Mouse (Mus musculus) induced T-regulatory cell, adult 2 months (primary cell): ENCODE data around the gene Otop1.

Experiments
- DNase-seq: peaks from one replicate; pipeline ENCODE4 v3.0.0-alpha.2; 2012; ENCODE audit warnings: low read depth

Otop1 gene

GRCm38 (mm10) chr5:38301761-38302411 is 26.1 kb downstream of the Otop1 start:
- no peak for DNase-seq

DNA sequence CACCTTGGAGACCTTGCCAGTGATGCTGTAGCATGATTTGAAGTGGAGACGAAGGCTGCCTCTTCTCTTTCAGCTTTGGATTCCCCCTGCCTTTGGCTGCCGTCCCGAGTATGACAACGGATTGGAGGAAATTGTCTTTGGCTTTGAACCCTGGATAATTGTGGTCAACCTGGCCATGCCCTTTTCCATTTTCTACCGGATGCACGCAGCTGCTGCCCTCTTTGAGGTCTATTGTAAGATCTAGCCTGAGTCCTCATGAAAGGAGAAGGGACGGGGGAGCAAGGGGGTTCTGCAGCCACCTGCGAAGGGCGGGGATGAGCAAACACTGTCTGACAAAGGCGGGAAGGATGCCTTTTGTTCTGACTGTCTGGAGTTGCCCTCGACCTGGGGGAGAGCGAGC is 26.9 kb downstream of the Otop1 start:
- DNase-seq: no peak

- no peak for DNase-seq
Observed at GRCm38 (mm10) chr5:38305241-38305640, 29.5 kb downstream of the Otop1 start.

- DNase-seq: peak; percentile 91
Observed at GRCm38 (mm10) chr5:38307255-38308101, 31.7 kb downstream of the Otop1 start.

- peak; percentile 69 for DNase-seq
Observed at GRCm38 (mm10) chr5:38308873-38309272, 33.1 kb downstream of the Otop1 start.

DNA sequence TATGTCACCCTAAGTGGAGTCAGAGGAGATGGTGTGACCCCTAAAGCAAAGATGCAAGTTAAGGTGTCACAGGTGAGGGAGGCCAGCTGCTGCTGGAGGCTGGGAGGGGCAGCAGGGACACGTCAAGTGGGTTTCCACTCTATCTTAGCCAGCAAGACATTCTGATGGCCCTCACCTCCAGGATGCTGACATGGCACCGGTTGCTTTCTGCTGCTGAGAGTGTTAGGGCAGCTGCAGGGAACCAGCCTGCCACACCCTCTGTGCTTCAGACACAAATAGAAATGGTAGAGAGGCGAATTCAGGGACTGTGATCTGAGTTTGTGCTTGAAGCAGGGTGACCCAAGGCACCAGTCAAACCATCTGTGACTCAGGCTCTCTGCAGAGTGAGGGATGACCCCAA is 34.0 kb downstream of the Otop1 start:
- no peak for DNase-seq

- DNase-seq: no peak
Observed at GRCm38 (mm10) chr5:38318966-38319786, 43.4 kb downstream of the Otop1 start, which contains the start of gene Drd5. Gene Drd5 (plus strand): TSS chr5:38319367.

DNA sequence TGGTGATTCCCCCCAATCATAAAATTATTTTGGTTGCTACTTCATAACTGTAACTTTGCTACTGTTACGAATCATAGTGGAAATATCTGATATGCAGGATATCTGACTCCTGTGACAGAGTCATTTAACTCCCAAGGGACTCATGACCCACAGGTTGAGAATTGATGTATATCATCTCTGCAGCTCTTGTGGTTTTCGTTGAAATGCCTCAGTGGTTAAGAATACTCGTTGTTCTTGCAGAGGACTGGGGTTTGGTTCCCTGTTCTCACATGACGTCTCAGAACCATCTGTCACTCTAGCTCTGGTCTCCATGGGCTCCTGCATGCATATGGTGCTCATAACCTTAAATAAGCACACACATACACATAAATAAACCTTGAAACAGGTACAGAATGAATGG is 57.6 kb downstream of the Otop1 start:
- DNase-seq: no peak

- no peak for DNase-seq
Observed at GRCm38 (mm10) chr5:38334582-38334981, 58.8 kb downstream of the Otop1 start.

DNA sequence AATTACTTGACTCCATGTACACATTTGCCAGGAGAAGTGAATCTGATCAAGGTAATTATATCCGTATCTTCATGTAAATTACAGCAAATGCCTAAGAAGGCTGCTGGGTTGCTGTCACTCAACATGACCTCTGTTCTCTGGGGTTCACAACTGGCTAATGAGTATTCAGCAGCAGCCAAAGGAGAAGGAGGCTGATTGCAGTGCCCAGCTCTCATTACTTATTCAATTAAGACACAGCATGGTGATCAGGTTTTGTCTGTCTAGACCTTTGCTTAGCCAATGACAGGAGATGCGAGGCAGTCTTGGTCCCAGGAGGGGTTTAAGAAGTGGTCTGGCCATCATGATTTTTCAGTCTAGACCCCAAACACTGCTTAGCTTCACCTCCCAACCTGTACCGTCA is 67.3 kb downstream of the Otop1 start:
- DNase-seq: no peak

GRCm38 (mm10) chr5:38346646-38347432 is 71.1 kb downstream of the Otop1 start:
- no peak for DNase-seq

GRCm38 (mm10) chr5:38350351-38350929 is 74.7 kb downstream of the Otop1 start:
- DNase-seq: no peak
